8 mouse cellular contexts compared by ENCODE assay signal in genomic region chr1:40224539-40225284, GRCm38 (mm10). TPM values are rescaled to one million over a fixed set of nuclear protein-coding genes. Genes with fewer than 3 reads are reported as not detected.
DNase-seq lines count a peak whose midpoint lies in the region; ATAC-seq lines count a peak whose summit lies in the region.

Gene Il1r1 (plus strand): TSS chr1:40225080.

- H3K27me3 ChIP-seq in kidney, embryonic 15.5 days, result no peaks in the 10 kb centered on the region
- H3K27me3 ChIP-seq in midbrain, embryonic 10.5 days (ENCODE audit: low read depth, poor library complexity, severe bottlenecking), result no peaks in the 10 kb centered on the region

- peak; percentile 7 for DNase-seq in embryo, embryonic 10 days (ENCODE audit: low spot score)
- no peak for DNase-seq in embryo, embryonic 9.5 days (ENCODE audit: extremely low spot score)
- peak; percentile 86 for DNase-seq in adrenal gland, postnatal 10 days
- DNase-seq in heart, adult 11 months, result peak; percentile 99
- peak; percentile 90 for DNase-seq in lung, postnatal 25 days (ENCODE audit: low spot score)
- DNase-seq in urinary bladder, postnatal 10 days (ENCODE audit: low spot score), result peak; percentile 30
- no peak for DNase-seq in midbrain, embryonic 10.5 days (ENCODE audit: low spot score)

- peak; percentile 43; the same call in 1 of the 2 replicates for ATAC-seq in kidney, embryonic 15.5 days (replicated peaks; ENCODE audit: low FRiP score)

- H3K4me1 ChIP-seq in kidney, embryonic 15.5 days, result peaks cover 28% of the 10 kb centered on the region
- H3K4me1 ChIP-seq in midbrain, embryonic 10.5 days, result no peaks in the 10 kb centered on the region

- no peaks in the 10 kb centered on the region for H3K36me3 ChIP-seq in kidney, embryonic 15.5 days
- H3K36me3 ChIP-seq in midbrain, embryonic 10.5 days, result no peaks in the 10 kb centered on the region

- H3K4me2 ChIP-seq in kidney, embryonic 15.5 days, result peak within 1 kb of the TSS; percentile 37

- H3K4me3 ChIP-seq in kidney, embryonic 15.5 days (replicated peaks), result peak within 1 kb of the TSS; percentile 9; the same call in 1 of the 2 replicates
- no peak within 1 kb of the TSS for H3K4me3 ChIP-seq in midbrain, embryonic 10.5 days

- WGBS in kidney, embryonic 15.5 days, result 25% methylated on average over 12 of the region's 12 CpGs
- WGBS in midbrain, embryonic 10.5 days, result 72% methylated on average over 12 of the region's 12 CpGs

- no peak within 1 kb of the TSS for H3K9ac ChIP-seq in kidney, embryonic 15.5 days

- no peaks in the 10 kb centered on the region for H3K9me3 ChIP-seq in kidney, embryonic 15.5 days (replicated peaks)
- H3K9me3 ChIP-seq in midbrain, embryonic 10.5 days (replicated peaks), result no peaks in the 10 kb centered on the region

- peak within 1 kb of the TSS; percentile 37 for H3K27ac ChIP-seq in kidney, embryonic 15.5 days
- no peak within 1 kb of the TSS for H3K27ac ChIP-seq in midbrain, embryonic 10.5 days (replicated peaks)

RNA-seq across cellular contexts. Expression of gene Il1r1, which starts in this region (rescaled TPM):
- 1 to 10 TPM; 8.4 to 9.0 TPM for total RNA-seq in adrenal gland, postnatal 10 days (2021)
- polyA plus RNA-seq in kidney, embryonic 15.5 days (2015; fragmentation: Nextera tagmentation; extraction: Ambion mirVana), result 4.6 and 5.0 TPM in 2 replicates
- polyA plus RNA-seq in midbrain, embryonic 10.5 days (2016; fragmentation: Nextera tagmentation; extraction: Ambion mirVana), result 0.53 and 0.75 TPM in 2 replicates

Comparison
In these comparisons a context has a peak if more than half of its experiments do, and no peak if none do; other contexts are left out.
1. DNase-seq: peak in embryo, embryonic 10 days (single experiment), adrenal gland, postnatal 10 days (single experiment), heart, adult 11 months (single experiment), lung, postnatal 25 days (single experiment) and urinary bladder, postnatal 10 days (single experiment); none in embryo, embryonic 9.5 days (single experiment) and midbrain, embryonic 10.5 days (single experiment).